Comparison of ENCODE assay signal across 8 mouse cellular contexts in genomic region chrX:12936406-12937172, GRCm38 (mm10).
DNase-seq lines count a peak whose midpoint lies in the region; ATAC-seq and TF ChIP-seq lines count a peak whose summit lies in the region.

No protein-coding gene starts in this region.

- WGBS in forebrain, embryonic 14.5 days = 29% methylated on average over 43 of the region's 43 CpGs
- 20% methylated on average over 43 of the region's 43 CpGs for WGBS in hindbrain, embryonic 10.5 days
- 9% methylated on average over 33 of the region's 43 CpGs for whole genome bisulfite sequencing in lung, postnatal 0 days
- WGBS in olfactory bulb, adult 2 months = 19% methylated on average over 37 of the region's 43 CpGs

- H3K4me3 ChIP-seq in E14TG2a.4 (replicated peaks; ENCODE audit: low read length) = peak overlapping the region; percentile 71
- peak overlapping the region; percentile 38 for H3K4me3 ChIP-seq in forebrain, embryonic 14.5 days (ENCODE audit: low read depth, low read length)
- peak overlapping the region; percentile 54 for H3K4me3 ChIP-seq in hindbrain, embryonic 10.5 days
- peak overlapping the region; percentile 36 for H3K4me3 ChIP-seq in lung, postnatal 0 days (ENCODE audit: low read depth, low read length)
- peak overlapping the region; percentile 67 for H3K4me3 ChIP-seq in olfactory bulb, adult 2 months (ENCODE audit: insufficient read depth, low read depth, low read length)

- H3K9me3 ChIP-seq in E14TG2a.4 (ENCODE audit: low read length) = no peaks in the 10 kb centered on the region
- no peaks in the 10 kb centered on the region for H3K9me3 ChIP-seq in forebrain, embryonic 14.5 days (replicated peaks; ENCODE audit: control insufficient read depth, low read length)
- no peaks in the 10 kb centered on the region for H3K9me3 ChIP-seq in hindbrain, embryonic 10.5 days
- H3K9me3 ChIP-seq in lung, postnatal 0 days (ENCODE audit: low read length) = no peaks in the 10 kb centered on the region

- no peaks in the 10 kb centered on the region for H3K36me3 ChIP-seq in E14TG2a.4 (ENCODE audit: insufficient read depth, low read length)
- no peaks in the 10 kb centered on the region for H3K36me3 ChIP-seq in forebrain, embryonic 14.5 days (ENCODE audit: control insufficient read depth, insufficient read depth, low read length)
- H3K36me3 ChIP-seq in hindbrain, embryonic 10.5 days = no peaks in the 10 kb centered on the region
- H3K36me3 ChIP-seq in lung, postnatal 0 days (ENCODE audit: insufficient read depth, low read length) = no peaks in the 10 kb centered on the region

- no peak for TF ChIP-seq EP300 in lung, postnatal 0 days (IDR thresholded peaks at IDR 0.05)

- no peak for TF ChIP-seq POLR2A in brain, embryonic 14.5 days (IDR thresholded peaks at IDR 0.05; ENCODE audit: borderline replicate concordance, extremely low read depth, insufficient read depth, insufficient read length, poor library complexity, severe bottlenecking)
- no peak for TF ChIP-seq POLR2A in olfactory bulb, adult 2 months (IDR thresholded peaks at IDR 0.05; ENCODE audit: insufficient read depth, low read depth, low read length)

- peaks cover 11% of the 10 kb centered on the region for H3K4me1 ChIP-seq in E14TG2a.4 (replicated peaks; ENCODE audit: low read depth, low read length)
- no peaks in the 10 kb centered on the region for H3K4me1 ChIP-seq in forebrain, embryonic 14.5 days (ENCODE audit: control insufficient read depth, insufficient read depth, low read length)
- no peaks in the 10 kb centered on the region for H3K4me1 ChIP-seq in hindbrain, embryonic 10.5 days (replicated peaks)
- no peaks in the 10 kb centered on the region for H3K4me1 ChIP-seq in lung, postnatal 0 days (ENCODE audit: insufficient read depth, low read depth, low read length)
- H3K4me1 ChIP-seq in olfactory bulb, adult 2 months (ENCODE audit: control insufficient read depth, insufficient read depth, low read length) = 0 out of 2 replicates have a peak, but pooled peaks cover 3% of the 10 kb centered on the region

- peak overlapping the region; percentile 63 for H3K9ac ChIP-seq in forebrain, embryonic 14.5 days (ENCODE audit: low read length)
- H3K9ac ChIP-seq in lung, postnatal 0 days (replicated peaks; ENCODE audit: low read depth) = peak overlapping the region; percentile 19; the same call in 1 of the 2 replicates

- no peaks in the 10 kb centered on the region for H3K27me3 ChIP-seq in E14TG2a.4 (ENCODE audit: insufficient read depth, low read length)
- no peaks in the 10 kb centered on the region for H3K27me3 ChIP-seq in forebrain, embryonic 14.5 days (replicated peaks; ENCODE audit: control insufficient read depth, insufficient read depth, low read length)
- peaks cover 32% of the 10 kb centered on the region for H3K27me3 ChIP-seq in hindbrain, embryonic 10.5 days (ENCODE audit: insufficient read depth, poor library complexity, severe bottlenecking)
- H3K27me3 ChIP-seq in lung, postnatal 0 days (replicated peaks; ENCODE audit: insufficient read depth, low read length) = no peaks in the 10 kb centered on the region

- peak overlapping the region; percentile 60 for H3K4me2 ChIP-seq in forebrain, embryonic 14.5 days (ENCODE audit: low read length)
- H3K4me2 ChIP-seq in lung, postnatal 0 days (replicated peaks; ENCODE audit: low read depth, low read length) = peak overlapping the region; percentile 60

- no peak for TF ChIP-seq CTCF in E14TG2a.4 (conservative IDR thresholded peaks at IDR 0.05; ENCODE audit: low read length)
- no peak for TF ChIP-seq CTCF in brain, embryonic 14.5 days (IDR thresholded peaks at IDR 0.05; ENCODE audit: borderline replicate concordance, extremely low read depth, insufficient read depth, insufficient read length)
- no peak for TF ChIP-seq CTCF in lung, postnatal 0 days (IDR thresholded peaks at IDR 0.05)
- TF ChIP-seq CTCF in olfactory bulb, adult 2 months (IDR thresholded peaks at IDR 0.05; ENCODE audit: insufficient read depth, low read depth, low read length) = no peak

- peak; percentile 50 for DNase-seq in brain, embryonic 14.5 days (ENCODE audit: low read depth)
- peak; percentile 23 for DNase-seq in forebrain, embryonic 14.5 days (ENCODE audit: low spot score)
- DNase-seq in hindbrain, embryonic 10.5 days (ENCODE audit: low spot score) = peak; percentile 33
- DNase-seq in layer of hippocampus, adult 9-11 months = peak; percentile 13
- DNase-seq in lung, postnatal 0 days (ENCODE audit: low spot score) = peak; percentile 13
- DNase-seq in thymus, postnatal 10 days (ENCODE audit: low spot score in 2 of 2) = peak; percentile 6 to 11

- peak; percentile 71 for ATAC-seq in forebrain, embryonic 14.5 days
- peak; percentile 81 for ATAC-seq in lung, postnatal 0 days

- H3K27ac ChIP-seq in forebrain, embryonic 14.5 days (ENCODE audit: low read depth, low read length) = no peak overlapping the region
- peak overlapping the region; percentile 74 for H3K27ac ChIP-seq in hindbrain, embryonic 10.5 days
- H3K27ac ChIP-seq in lung, postnatal 0 days (ENCODE audit: low read length) = no peak overlapping the region
- no peak overlapping the region for H3K27ac ChIP-seq in olfactory bulb, adult 2 months (ENCODE audit: insufficient read depth, low read depth, low read length)
